Mouse (Mus musculus): ENCODE results near the gene Bcar3.
"Not testable (repeated sequence)": the region's sequence is repeated elsewhere in the genome, so short reads cannot be mapped to it uniquely, and the experiment has no call there.

Bcar3 gene

DNA sequence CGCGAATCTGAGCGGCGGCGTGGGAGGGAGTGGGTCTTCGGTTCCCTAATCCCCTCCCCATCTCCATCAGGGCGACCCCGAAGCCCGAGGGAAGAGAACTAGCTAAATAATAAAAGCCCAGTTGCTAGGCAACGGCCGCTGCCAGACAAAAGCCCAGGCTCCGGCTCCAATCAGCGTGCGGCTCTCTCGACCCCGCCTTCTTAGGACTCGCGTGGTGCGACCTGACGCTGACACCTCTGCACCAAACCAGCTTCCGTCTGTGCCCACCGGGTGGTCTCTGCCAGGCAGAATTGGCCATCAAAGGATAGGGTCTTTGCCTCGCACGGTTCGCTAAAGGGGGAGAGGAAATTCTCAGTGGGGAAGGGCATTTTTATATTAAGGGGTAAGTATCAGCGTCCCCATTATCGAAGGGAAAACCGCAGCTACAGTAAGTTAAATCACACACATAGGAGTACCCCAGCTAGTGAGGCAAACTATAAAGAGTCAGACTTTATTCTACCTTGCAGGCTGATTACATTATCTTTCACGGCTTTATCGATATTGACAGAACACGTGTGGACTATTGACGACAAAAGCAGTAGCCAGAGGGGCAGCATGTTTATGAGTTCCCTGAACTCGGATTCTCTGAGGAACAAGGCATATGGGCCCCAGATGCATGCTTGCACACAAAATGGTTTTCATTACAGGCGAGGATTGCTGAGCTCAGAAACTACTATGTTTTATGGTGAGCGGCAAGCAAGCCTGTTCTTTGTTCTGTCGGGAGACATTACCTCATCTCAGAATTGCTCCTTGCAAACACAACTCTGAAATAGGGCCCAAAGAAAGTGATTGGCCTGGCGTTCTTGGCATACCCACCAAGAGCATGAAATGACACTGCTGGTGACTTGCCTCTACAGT, at the start of gene Bcar3:
Gene Bcar3, plus strand, starts transcription at position 183 of the 897 bp plus-strand sequence.
- DNase-seq (ENCODE audit: low spot score): peak; percentile 95

DNA sequence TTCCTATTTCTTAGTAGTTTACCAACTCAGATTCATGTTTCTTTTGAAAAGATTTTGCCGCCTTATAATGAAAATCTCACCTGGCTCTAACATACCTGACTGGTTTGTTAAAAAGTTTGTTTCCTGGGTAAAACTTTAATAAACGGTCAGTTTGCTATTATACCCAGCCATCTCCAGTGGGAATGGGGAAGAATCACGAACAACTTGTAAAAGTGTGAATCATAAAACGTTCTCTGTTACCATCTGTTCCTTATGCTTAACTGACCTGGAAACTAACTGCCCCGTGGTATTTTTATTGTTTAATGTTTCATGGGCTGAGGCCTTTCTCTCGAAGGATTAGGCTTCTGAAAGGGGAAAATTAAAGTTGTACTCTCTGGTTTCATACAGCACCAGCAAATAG, 49.2 kb upstream of the Bcar3 start:
- DNase-seq (ENCODE audit: low spot score): no peak

- DNase-seq (ENCODE audit: low spot score): peak; percentile 93
Observed at GRCm38 (mm10) chr3:122245215-122245877, 48.6 kb upstream of the Bcar3 start, which contains the start of gene Gclm. TSS of gene Gclm (plus strand) at chr3:122245557.

DNA sequence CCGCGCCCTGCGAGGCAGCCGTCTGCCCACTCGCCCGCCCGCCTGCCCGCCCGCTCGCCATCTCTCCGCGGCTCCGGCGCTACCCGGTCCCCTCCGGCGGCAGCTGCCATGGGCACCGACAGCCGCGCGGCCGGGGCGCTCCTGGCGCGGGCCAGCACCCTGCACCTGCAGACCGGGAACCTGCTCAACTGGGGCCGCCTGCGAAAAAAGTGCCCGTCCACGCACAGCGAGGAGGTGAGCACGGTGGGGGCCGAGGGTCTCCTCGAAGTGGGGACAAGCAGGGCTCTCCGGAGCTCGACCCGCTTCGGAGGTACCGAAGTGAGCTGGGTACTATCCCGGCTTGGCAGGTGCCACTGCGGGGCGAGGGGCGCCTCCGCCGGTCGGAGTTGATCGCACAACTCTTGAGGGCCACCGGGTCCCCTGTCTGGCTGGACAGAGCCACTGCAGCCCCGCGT, 48.0 kb upstream of the Bcar3 start:
- peak; percentile 68 for DNase-seq (ENCODE audit: low spot score)

- DNase-seq (ENCODE audit: low spot score): no peak
Observed at GRCm38 (mm10) chr3:122246406-122246805, 47.5 kb upstream of the Bcar3 start.

DNA sequence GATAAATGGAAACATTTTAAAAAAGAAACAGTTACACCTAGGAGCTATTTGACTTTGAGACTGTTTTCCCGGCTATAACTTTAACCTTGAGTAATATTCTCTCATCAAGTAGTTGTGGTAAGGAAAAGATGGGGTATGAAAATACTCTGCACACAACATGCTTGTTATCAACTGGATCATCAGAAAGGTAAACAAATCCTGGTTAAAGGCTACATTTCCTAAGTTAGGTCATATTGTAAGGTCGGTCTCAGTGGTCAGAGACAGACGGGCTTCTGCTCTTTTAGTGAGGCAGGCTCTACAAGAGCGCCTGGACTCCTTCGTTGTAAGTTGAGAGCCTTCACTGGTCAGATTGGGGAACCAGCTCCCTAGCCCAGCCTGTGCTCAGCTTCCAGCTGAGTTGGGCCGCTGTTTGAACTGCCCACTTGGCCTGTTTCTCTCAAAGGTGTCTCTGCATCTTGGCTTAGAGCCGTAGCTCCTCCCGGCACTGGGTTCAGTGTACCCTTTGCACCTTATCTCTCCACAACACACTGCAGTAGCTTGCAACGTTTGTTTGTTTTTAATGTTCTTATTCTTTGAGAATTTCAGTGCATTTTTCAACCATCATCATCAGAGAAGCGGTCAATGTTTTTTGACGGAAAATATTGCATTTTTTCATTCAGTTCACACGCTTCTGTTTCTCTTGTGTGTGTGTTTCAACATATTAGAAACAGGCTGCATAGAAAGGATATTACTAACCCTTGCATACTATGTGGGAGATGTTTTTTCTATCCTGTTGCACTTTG, 46.8 kb upstream of the Bcar3 start:
- DNase-seq (ENCODE audit: low spot score): no peak

- DNase-seq (ENCODE audit: low spot score): no peak
Observed at GRCm38 (mm10) chr3:122247768-122248100, 46.2 kb upstream of the Bcar3 start.

DNA sequence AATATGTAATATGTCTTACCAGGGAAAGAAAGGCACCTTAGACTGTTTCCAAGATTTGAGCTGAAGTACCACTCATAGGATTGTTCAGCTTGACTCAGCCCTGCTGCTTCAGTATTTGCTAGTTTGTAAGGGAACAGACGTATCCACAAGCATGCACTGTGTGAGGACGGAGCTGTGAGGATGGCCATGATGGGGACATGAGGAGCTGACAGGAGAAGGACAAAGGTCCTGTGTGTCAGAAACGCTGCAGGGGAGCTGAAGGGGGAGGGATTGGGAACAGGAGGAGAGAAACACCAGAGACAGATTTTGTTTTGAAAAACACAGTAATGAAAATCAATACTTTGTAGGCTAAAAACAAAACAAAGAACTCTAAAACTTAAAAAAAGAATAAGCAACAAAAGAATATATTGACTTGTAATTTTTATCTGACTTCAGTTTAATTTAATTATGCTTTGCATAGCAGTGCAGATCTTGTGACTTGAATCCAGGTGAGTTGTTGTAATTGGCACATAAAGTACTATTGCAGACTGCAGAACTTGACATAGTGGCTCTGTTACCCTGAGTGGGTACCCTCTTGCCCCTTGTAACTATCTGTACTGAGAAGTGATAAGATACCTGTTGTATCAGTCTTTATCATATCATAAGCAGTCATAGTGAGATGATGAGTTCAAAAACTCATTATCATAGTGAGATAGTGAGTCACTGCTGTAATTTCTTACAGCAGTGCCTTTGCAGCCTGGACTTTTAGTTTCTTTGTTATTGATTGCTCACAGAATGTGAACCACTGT, 41.3 kb upstream of the Bcar3 start:
- DNase-seq (ENCODE audit: low spot score): no peak

DNA sequence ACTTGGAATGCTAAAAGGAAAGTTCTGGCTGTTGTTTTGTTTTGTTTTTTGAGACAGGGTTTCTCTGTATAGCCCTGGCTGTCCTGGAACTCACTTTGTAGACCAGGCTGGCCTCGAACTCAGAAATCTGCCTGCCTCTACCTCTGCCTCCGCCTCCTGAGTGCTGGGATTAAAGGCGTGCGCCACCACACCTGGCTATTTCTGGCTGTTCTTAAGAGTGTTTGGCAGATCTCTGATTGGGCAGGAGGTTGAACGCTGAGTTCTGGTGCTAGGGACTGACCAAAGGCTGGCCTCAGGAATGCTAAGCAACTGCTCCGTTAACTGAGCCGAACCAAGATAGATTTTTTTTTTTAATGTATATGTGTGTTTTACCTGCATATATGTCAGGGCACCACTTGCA, 39.9 kb upstream of the Bcar3 start:
- DNase-seq (ENCODE audit: low spot score): not testable (repeated sequence)

- DNase-seq (ENCODE audit: low spot score): no peak
Observed at GRCm38 (mm10) chr3:122269986-122270385, 23.9 kb upstream of the Bcar3 start.

DNA sequence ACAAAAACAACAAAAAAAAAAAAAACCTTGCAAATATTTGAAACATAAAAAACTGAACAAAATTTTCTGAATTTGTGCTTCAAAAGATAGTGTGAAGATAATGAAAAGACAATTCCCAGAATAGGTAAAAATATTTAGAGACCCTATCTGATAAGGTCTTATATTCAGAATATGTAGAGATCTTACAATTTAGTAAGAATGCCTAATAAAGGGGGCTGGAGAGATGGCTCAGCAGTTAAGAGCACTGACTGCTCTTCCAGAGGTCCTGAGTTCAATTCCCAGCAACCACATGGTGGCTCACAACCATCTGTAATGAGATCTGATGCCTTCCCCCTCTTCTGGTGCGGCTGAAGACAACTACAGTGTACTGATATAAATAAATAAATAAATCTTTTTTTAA, 21.4 kb upstream of the Bcar3 start:
- not testable (repeated sequence) for DNase-seq (ENCODE audit: low spot score)

DNA sequence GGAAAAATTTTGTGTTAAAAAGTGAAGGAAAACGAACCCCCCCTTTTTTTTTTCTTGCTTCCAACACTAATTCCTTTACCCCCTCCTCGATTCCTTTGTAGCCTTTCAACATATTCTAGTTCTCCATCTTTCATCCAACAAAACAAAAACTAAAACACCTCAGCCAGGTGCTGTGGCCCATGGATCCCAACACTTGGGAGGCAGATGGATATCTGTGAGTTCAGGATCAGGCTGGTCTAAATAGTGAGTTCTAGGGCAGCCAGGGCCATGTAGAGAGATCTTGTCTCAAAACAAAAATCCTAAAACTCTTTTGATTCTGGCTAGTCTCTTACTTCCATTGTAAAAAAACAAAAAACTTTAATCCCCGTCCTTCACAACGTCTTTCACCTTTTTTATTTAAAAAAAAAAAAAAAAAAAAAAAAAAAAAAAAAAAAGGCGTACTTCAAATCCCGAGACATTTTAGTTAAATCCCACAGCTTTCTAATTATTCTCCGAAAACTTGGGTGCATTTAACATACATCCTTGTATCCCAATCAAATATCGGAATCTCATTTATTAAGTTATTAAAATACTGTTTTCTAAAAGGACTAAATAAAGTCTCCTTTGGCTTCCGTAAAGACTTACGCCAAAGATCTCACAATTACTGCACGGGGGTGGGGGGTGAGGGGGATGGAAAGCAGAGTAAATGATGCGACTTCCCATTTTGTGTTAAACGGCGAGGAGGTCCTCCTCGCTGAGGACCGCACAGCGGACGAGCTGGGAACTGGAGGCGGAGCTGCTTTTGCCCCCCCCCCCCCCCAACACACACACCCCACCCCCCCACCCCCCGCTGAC, 20.3 kb upstream of the Bcar3 start:
- DNase-seq (ENCODE audit: low spot score): no peak

DNA sequence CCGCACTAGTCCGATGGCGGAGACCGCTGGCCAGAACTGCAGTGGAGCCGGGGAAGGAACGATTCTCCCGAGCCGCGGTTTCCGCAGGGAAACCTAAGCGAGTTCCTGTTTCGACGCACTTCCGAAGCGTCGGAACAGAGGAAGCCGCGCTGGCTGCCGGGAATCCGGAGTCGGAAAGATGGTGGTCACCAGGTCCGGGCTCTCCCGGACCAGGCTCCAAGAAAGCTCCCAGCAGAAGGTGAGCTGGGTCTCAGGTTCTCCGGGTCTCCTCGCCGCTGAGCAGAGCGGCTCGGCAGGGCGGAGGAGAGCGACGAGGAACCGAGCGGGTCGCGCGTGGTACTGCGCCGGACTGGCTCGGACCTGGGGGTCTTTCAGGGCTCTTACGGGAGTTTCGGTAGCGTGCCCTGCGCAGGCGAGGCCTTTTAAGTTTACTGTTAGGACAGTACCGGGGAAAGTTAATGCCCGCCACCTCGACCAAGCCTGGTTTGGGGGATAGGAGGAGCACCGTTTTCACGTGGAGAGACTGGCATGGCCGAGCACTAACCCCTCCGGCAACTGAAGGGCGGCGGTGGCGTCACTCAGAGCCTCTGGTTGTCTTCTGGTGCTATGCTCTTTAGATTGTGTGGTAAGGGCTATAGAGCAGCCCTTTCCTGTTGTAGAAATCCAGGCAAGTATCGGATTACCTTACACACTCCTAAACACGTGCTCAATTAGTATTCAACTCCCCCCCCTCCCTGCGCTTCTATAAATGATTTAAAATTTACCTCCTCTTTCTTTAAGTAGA, 19.5 kb upstream of the Bcar3 start, which contains the start of gene Dnttip2:
Gene Dnttip2, plus strand, starts transcription at position 148 of the 784 bp plus-strand sequence.
- DNase-seq (ENCODE audit: low spot score): peak; percentile 96

GRCm38 (mm10) chr3:122275111-122275510, 18.8 kb upstream of the Bcar3 start:
- DNase-seq (ENCODE audit: low spot score): no peak

GRCm38 (mm10) chr3:122287195-122287594, 6.7 kb upstream of the Bcar3 start:
- DNase-seq (ENCODE audit: low spot score): no peak

DNA sequence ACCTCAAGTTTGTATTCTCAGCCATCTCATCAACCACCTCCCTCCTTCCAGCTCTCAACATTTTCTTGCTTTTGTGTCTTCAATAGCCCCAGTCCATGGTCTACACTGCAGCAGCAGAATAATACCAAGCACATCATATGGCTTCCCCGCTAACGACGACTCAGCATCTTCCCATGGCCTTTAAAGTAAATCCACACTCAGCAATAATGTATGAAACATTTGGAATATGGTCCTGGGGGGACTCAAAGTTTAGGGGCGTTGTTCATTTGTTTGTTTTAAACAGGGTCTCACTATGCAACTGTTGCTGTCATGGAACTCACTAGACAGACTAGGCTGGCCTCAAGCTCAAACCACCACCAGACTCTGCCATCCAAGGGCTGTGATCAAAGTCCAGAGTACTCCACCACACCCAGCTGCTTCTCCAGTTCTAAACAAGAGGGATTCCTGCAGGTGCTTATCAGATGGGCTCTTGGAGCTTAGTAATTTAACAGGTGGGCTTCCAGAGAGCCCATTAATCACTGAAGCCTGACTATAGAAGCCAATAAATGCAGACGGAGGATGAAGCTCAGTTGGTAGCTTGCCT, 5.2 kb upstream of the Bcar3 start:
- no peak for DNase-seq (ENCODE audit: low spot score)

DNA sequence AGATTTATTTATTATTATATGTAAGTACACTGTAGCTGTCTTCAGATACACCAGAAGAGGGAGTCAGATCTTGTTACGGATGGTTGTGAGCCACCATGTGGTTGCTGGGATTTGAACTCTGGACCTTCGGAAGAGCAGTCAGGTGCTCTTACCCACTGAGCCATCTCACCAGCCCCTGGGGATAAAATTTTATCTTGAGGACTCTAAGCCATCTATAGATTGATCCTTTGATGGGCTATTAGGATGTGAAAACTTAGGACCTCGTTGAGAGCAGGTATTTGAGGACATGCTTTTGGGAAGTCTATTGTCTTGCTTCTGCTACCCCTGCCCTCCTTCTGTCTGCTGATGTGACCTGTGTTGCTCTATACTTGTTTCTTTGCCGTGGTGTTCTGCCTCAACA, 4.6 kb upstream of the Bcar3 start:
- not testable (repeated sequence) for DNase-seq (ENCODE audit: low spot score)

DNA sequence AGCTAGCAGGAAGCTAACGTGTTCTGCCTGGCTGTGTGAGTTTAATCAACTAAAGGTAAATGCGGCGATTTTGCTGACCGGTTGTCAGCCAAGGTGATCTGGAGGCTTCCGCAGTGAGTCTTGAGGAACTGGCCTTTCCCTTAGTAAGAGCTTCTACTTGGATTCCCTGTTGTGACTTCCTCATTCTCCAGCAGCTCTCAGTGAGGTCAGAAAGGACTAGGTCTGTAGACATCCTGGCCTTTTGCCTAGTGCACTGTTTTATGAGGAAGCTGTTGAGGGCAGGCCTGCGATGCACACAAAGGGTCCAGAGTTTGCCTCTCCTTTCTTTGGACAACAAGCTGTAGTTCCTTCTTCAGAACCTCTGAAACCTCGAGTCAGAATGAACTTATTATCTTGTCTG, 3.2 kb upstream of the Bcar3 start:
- no peak for DNase-seq (ENCODE audit: low spot score)

- DNase-seq (ENCODE audit: low spot score): no peak
Observed at GRCm38 (mm10) chr3:122291828-122292227, 2.1 kb upstream of the Bcar3 start.

Measured in MN1 (cell line).